In the genomic region with DNA sequence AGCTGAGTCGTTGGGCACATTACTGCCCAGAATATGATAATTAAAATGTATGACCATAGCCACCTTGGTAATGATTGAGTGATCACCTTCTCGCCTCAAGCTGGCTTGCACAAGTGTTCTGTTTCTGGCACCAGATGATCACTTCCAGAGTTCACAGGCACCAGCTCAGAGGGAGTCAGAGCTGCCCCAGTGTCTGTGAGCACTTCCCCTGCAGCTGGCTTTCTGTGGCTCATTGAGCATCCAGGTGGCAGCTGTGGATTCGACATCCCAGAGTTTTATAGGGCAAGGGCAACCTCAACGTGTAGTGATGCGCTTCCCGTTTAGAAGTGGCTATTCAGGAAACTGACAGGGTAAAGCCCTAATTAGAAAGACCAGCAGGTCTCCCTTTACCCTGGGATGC, we compare ENCODE assay signal across 10 mouse cellular contexts.
DNase-seq lines count a peak whose midpoint lies in the region; ATAC-seq and TF ChIP-seq lines count a peak whose summit lies in the region.
"Had no signal": no experiment of that assay in that cellular context is flagged by ENCODE, and none has a peak within 500 bp of the region (broad histone marks: within the 10 kb centered on the region; RNA-seq: fewer than 3 reads in every experiment).

No protein-coding gene starts in this region.

- H3K36me3 ChIP-seq in kidney, embryonic 15.5 days = no peaks in the 10 kb centered on the region
- no peaks in the 10 kb centered on the region for H3K36me3 ChIP-seq in limb, embryonic 11.5 days (ENCODE audit: control insufficient read depth, insufficient read depth, low read length)

- no peak for TF ChIP-seq CTCF in left cerebral cortex, adult 2 months (IDR thresholded peaks at IDR 0.05)

- H3K4me2 ChIP-seq in kidney, embryonic 15.5 days = no peak overlapping the region
- H3K4me2 ChIP-seq in limb, embryonic 11.5 days (ENCODE audit: low read depth, severe bottlenecking) = no peak overlapping the region
- H3K4me2 ChIP-seq: lung, embryonic 14.5 days had no signal

- H3K27me3 ChIP-seq in kidney, embryonic 15.5 days = no peaks in the 10 kb centered on the region
- H3K27me3 ChIP-seq in limb, embryonic 11.5 days (ENCODE audit: control insufficient read depth, insufficient read depth, low read length) = no peaks in the 10 kb centered on the region

- intact Hi-C loops in left cerebral cortex, adult 2 months (cut with DNase I) = no loop called here

- peak; percentile 74 for ATAC-seq in kidney, embryonic 15.5 days (replicated peaks; ENCODE audit: low FRiP score)
- ATAC-seq in limb, embryonic 11.5 days (ENCODE audit: insufficient number of reproducible peaks, low FRiP score, low TSS enrichment, low read depth) = no peak
- ATAC-seq in megakaryocyte progenitor cell, adult 5-6 weeks (replicated peaks; ENCODE audit: poor library complexity) = no peak

- H3K27ac ChIP-seq in kidney, embryonic 15.5 days = 0 out of 2 replicates have a peak overlapping the region, but pooled peaks have one; percentile 13
- H3K27ac ChIP-seq in limb, embryonic 11.5 days (replicated peaks; ENCODE audit: low read depth, low read length) = no peak overlapping the region
- no peak overlapping the region for H3K27ac ChIP-seq in left cerebral cortex, adult 2 months

- no peak overlapping the region for H3K9ac ChIP-seq in kidney, embryonic 15.5 days
- H3K9ac ChIP-seq in limb, embryonic 11.5 days (ENCODE audit: low read length) = no peak overlapping the region
- H3K9ac ChIP-seq: lung, embryonic 14.5 days had no signal

- 0 out of 2 replicates have a peak, but pooled peaks cover 4% of the 10 kb centered on the region for H3K4me1 ChIP-seq in kidney, embryonic 15.5 days
- H3K4me1 ChIP-seq in limb, embryonic 11.5 days (ENCODE audit: control insufficient read depth, insufficient read depth, low read length) = no peaks in the 10 kb centered on the region

- no peak for DNase-seq in kidney, adult 18-20 months
- peak; percentile 6 for DNase-seq in thymus, postnatal 4 days
- no peak for DNase-seq in thymus, adult 18-20 months
- DNase-seq in limb, embryonic 11.5 days (ENCODE audit: low spot score) = peak; percentile 35
- DNase-seq in left cerebral cortex, adult 2 months (ENCODE audit: extremely low spot score in 1 of 2, low spot score in 2 of 2) = no peak
- DNase-seq: cerebellum, adult 8-10 months; lung, embryonic 14.5 days; right cerebral cortex, postnatal 14 days had no signal

- WGBS in kidney, embryonic 15.5 days = 25% methylated on average over 6 of the region's 6 CpGs
- WGBS in limb, embryonic 11.5 days = 34% methylated on average over 6 of the region's 6 CpGs

- H3K4me3 ChIP-seq in kidney, embryonic 15.5 days (replicated peaks) = no peak overlapping the region
- no peak overlapping the region for H3K4me3 ChIP-seq in limb, embryonic 11.5 days (ENCODE audit: low read depth, low read length)
- no peak overlapping the region for H3K4me3 ChIP-seq in left cerebral cortex, adult 2 months

- H3K9me3 ChIP-seq in kidney, embryonic 15.5 days (replicated peaks) = no peaks in the 10 kb centered on the region
- H3K9me3 ChIP-seq in limb, embryonic 11.5 days (ENCODE audit: control insufficient read depth, low read length) = no peaks in the 10 kb centered on the region

Comparison
In these comparisons a context has a peak if more than half of its experiments do, and no peak if none do; other contexts are left out.
1. DNase-seq: peak in thymus, postnatal 4 days (single experiment) and limb, embryonic 11.5 days (single experiment); none in kidney, adult 18-20 months (single experiment), thymus, adult 18-20 months (0 of 2) and left cerebral cortex, adult 2 months (0 of 2).